Mouse (Mus musculus) heart, adult 2 months (tissue): Measurements from ENCODE around the gene Tk1.

Source experiments
- CTCF ChIP-seq: fragments of 200-600 bp; IDR thresholded peaks from 2 replicates; pipeline ENCODE4 v1.8.1; 2022; ENCODE audit warnings: antibody characterized with exemption, mild to moderate bottlenecking, moderate library complexity
- EP300 ChIP-seq: fragments of 200-500 bp; IDR thresholded peaks from 2 replicates; pipeline ENCODE4 v1.6.1; 2011; ENCODE audit warnings: low read depth, low read length, control low read depth; ENCODE audit not compliant: insufficient read depth

DNA sequence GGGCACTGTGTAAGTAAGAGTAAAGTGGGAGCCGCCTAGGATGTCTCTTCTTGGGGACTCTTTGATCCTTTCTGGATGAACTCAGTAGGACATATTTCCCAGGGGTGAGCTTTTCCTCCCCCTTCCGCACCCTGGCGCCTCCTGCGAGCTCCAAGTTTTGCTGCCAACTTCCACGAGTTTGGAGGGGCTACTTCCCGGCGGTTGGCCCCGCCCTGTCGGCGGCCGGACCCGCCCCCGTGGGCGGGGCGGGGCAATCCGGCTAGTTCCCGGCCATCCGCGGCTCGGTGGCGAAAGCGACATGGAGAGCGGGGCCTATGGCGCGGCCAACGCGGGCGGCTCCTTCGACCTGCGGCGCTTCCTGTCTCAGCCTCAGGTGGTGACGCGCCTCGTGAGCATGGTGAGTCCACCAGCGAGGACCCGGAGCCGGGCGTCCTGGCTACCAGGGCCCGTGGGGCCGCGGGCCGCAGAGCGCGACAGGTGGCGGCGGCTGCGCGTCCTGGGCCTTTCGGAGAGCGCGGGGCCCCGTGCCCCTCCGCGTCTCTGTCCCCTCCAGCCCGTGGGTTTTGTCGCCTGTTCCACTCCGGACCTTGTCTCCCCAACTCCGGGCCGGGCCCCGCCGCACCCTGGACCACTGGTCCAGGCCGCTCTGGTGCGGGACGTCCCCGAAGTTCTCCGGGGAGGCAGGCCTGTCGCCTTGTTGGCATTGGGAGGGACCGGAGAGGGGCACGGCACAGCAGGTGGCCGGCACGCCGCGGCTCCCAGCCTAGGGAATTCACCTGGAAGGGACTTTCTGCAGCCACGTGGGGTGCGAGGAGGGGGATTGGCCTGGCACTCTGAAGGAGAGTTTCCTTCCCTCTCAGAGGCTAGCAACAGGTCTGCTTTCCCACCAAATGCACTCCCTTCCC is 16.2 kb downstream of the Tk1 start, which contains the start of the genes Gm20708 and Syngr2:
- no peak for TF ChIP-seq CTCF
- TF ChIP-seq EP300 = no peak
